Mouse (Mus musculus) hindbrain, embryonic 11.5 days (tissue): ENCODE results near the gene Olfr509. TPM values are rescaled to one million over a fixed set of nuclear protein-coding genes. Genes with fewer than 3 reads are reported as not detected.
"Not testable (repeated sequence)": the region's sequence is repeated elsewhere in the genome, so short reads cannot be mapped to it uniquely, and the experiment has no call there.

Experiments
- ATAC-seq: fragments of 200-750 bp; cut with Nextera tagmentation; 2 replicates; pipeline ENCODE4 v1.8.0; 2017; ENCODE audit warnings: mild to moderate bottlenecking, moderate TSS enrichment, moderate library complexity; ENCODE audit not compliant: low FRiP score
- DNase-seq: peaks from one replicate; pipeline ENCODE4 v3.0.0-alpha.2; 2015; ENCODE audit warnings: low spot score
- H3K27ac ChIP-seq: fragments of 300-500 bp; sonication (generic); 2 replicates; pipeline ENCODE4 v1.5.1; 2014; ENCODE audit warnings: mild to moderate bottlenecking, low read depth, low read length
- H3K27me3 ChIP-seq: fragments of 300-500 bp; sonication (generic); 2 replicates; pipeline ENCODE4 v1.6.1; 2014; ENCODE audit warnings: mild to moderate bottlenecking, low read length, moderate library complexity, mixed read lengths; ENCODE audit not compliant: control insufficient read depth, insufficient read depth
- H3K36me3 ChIP-seq: fragments of 300-500 bp; sonication (generic); 2 replicates; pipeline ENCODE4 v1.6.1; 2014; ENCODE audit warnings: mild to moderate bottlenecking, low read length, moderate library complexity, mixed read lengths; ENCODE audit not compliant: control insufficient read depth, insufficient read depth
- H3K4me1 ChIP-seq: fragments of 300-500 bp; sonication (generic); replicated peaks from 2 replicates; pipeline ENCODE4 v1.6.1; 2014; ENCODE audit warnings: low read length, mixed read lengths; ENCODE audit not compliant: control insufficient read depth, insufficient read depth
- H3K4me2 ChIP-seq: fragments of 300-500 bp; sonication (generic); replicated peaks from 2 replicates; pipeline ENCODE4 v1.6.1; 2014; ENCODE audit warnings: mild to moderate bottlenecking, low read depth, low read length
- H3K4me3 ChIP-seq: fragments of 300-500 bp; sonication (generic); 2 replicates; pipeline ENCODE4 v1.5.1; 2014; ENCODE audit warnings: low read depth, low read length
- H3K9ac ChIP-seq: fragments of 300-500 bp; sonication (generic); 2 replicates; pipeline ENCODE4 v1.6.1; 2014; ENCODE audit warnings: low read depth, low read length
- H3K9me3 ChIP-seq: fragments of 300-500 bp; sonication (generic); 2 replicates; pipeline ENCODE4 v1.6.1; 2016; ENCODE audit warnings: low read length; ENCODE audit not compliant: control insufficient read depth
- WGBS: fragments of 180-500 bp; shearing (Covaris S2); extraction: QIAGEN DNeasy Blood & Tissue Kit; methylation state at CpG from one replicate; pipeline ENCODE4 v1.1.7; 2014; 5-methylcytosine and 5-hydroxymethylcytosine counted together
- polyA plus RNA-seq: library from polyadenylated mRNA; unstranded; fragments of >200 nt; fragmentation: Nextera tagmentation; extraction: Ambion mirVana; gene quantifications from 2 replicates; pipeline ENCODE4 v1.2.1, GENCODE M21; 2014

Olfr509 gene
- not detected in 2 replicates for polyA plus RNA-seq

- Histone ChIP-seq H3K4me1 (no peaks in the 10 kb centered on the region), H3K9me3 (no peaks in the 10 kb centered on the region), H3K27ac (no peak within 1 kb of the TSS), H3K4me2 (no peak within 1 kb of the TSS), H3K27me3 (no peaks in the 10 kb centered on the region), H3K9ac (no peak within 1 kb of the TSS), H3K4me3 (no peak within 1 kb of the TSS), H3K36me3 (no peaks in the 10 kb centered on the region)
- ATAC-seq (no peak), DNase-seq (no peak)
These were observed at the start of gene Olfr509 for GRCm38 (mm10) chr7:108651806-108652205. Olfr509 (minus strand) TSS chr7:108651906.

DNA sequence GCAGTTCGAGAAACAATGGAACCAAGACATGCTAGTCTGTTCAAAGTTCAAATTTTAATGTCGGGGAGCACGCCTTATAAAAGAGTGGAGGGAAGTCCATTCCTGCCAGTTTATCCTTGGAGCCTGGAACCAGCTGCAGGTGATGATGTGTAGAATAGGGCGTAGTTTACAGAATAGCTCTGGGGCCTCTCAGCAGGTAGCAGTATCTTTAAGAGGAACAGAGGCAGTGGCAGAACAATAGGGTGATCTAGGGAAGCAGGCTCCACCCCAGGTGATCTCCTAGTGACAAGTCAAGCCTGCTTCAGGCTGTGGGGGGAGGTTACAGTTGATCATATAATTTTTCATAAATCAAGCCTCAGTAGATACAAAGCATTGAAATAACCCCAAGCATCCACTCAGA lies 27.2 kb upstream of the Olfr509 start:
- Histone ChIP-seq H3K4me3 (no peak overlapping the region), H3K27ac (no peak overlapping the region), H3K4me1 (no peaks in the 10 kb centered on the region), H3K4me2 (no peak overlapping the region), H3K9me3 (no peaks in the 10 kb centered on the region), H3K9ac (no peak overlapping the region), H3K27me3 (no peaks in the 10 kb centered on the region), H3K36me3 (no peaks in the 10 kb centered on the region)
- no peak for ATAC-seq
- DNase-seq: no peak
- 86% methylated on average over 4 of the region's 4 CpGs for WGBS

- Histone ChIP-seq H3K27ac (no peak overlapping the region), H3K36me3 (no peaks in the 10 kb centered on the region), H3K4me1 (no peaks in the 10 kb centered on the region), H3K9me3 (no peaks in the 10 kb centered on the region), H3K4me3 (no peak overlapping the region), H3K27me3 (no peaks in the 10 kb centered on the region), H3K4me2 (no peak overlapping the region), H3K9ac (no peak overlapping the region)
- ATAC-seq: no peak
- WGBS: 84% methylated on average over 1 of the region's 1 CpGs
- no peak for DNase-seq
These were observed 19.4 kb upstream of the Olfr509 start for GRCm38 (mm10) chr7:108671058-108671457.

DNA sequence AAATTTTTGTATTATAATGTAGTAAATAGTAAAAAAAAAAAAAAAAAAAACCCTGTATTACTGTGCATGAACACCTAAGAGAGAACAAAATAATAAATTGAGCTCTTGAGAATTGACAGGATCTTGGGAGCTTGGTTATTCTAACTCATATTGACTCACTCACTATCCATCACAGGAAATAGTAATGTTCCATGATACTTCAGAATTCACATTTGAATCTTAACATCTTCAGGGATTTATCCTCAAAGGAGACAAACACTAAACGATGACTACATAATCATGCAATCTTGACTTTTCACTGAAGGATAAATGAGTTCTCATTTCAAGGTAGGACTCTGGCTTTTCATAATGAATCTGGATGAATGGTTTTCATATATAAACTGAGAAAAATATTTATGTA lies 14.4 kb upstream of the Olfr509 start, which contains the start of gene Olfr510:
TSS of gene Olfr510 (plus strand) at position 301 of the 400 bp plus-strand sequence.
- Histone ChIP-seq H3K9ac (no peak within 1 kb of the TSS), H3K27ac (no peak within 1 kb of the TSS), H3K36me3 (no peaks in the 10 kb centered on the region), H3K9me3 (no peaks in the 10 kb centered on the region), H3K27me3 (no peaks in the 10 kb centered on the region), H3K4me2 (no peak within 1 kb of the TSS), H3K4me3 (no peak within 1 kb of the TSS), H3K4me1 (no peaks in the 10 kb centered on the region)
- WGBS: 89% methylated on average over 1 of the region's 1 CpGs
- DNase-seq (no peak), ATAC-seq (no peak)

- Histone ChIP-seq H3K4me3 (no peak overlapping the region), H3K27me3 (no peaks in the 10 kb centered on the region), H3K27ac (no peak overlapping the region), H3K4me1 (no peaks in the 10 kb centered on the region), H3K4me2 (no peak overlapping the region), H3K36me3 (no peaks in the 10 kb centered on the region), H3K9ac (no peak overlapping the region), H3K9me3 (no peaks in the 10 kb centered on the region)
- 87% methylated on average over 3 of the region's 3 CpGs for WGBS
- no peak for DNase-seq
- ATAC-seq: no peak
These were observed 10.7 kb upstream of the Olfr509 start for GRCm38 (mm10) chr7:108662419-108662818.

DNA sequence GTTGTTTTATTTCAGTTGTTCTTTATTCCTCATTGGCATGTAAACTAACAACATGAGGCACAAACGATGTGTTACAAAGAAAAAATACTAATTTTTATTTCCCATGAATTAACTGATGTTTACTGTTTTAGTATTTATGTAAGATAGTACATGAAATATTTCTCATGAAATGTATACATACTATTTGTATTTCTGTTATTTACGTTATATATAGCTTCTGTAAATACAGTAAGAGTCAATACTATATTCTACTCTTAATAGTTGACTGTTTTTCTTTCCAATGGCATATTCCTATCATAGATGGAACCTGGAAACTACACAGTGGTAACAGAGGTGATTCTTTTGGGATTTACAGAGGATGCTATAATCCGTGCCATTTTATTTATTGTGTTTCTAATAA lies 22.0 kb downstream of the Olfr509 start, which contains the start of gene Olfr508:
TSS of gene Olfr508 (plus strand) at position 301 of the 400 bp plus-strand sequence.
- 88% methylated on average over 3 of the region's 3 CpGs for WGBS
- ATAC-seq (no peak), DNase-seq (no peak)
- no peak within 1 kb of the TSS for H3K9ac ChIP-seq
- H3K9me3 ChIP-seq: no peaks in the 10 kb centered on the region
- H3K27me3 ChIP-seq: no peaks in the 10 kb centered on the region
- no peak within 1 kb of the TSS for H3K4me2 ChIP-seq
- no peak within 1 kb of the TSS for H3K4me3 ChIP-seq
- H3K27ac ChIP-seq: no peak within 1 kb of the TSS
- no peaks in the 10 kb centered on the region for H3K36me3 ChIP-seq
- no peaks in the 10 kb centered on the region for H3K4me1 ChIP-seq

DNA sequence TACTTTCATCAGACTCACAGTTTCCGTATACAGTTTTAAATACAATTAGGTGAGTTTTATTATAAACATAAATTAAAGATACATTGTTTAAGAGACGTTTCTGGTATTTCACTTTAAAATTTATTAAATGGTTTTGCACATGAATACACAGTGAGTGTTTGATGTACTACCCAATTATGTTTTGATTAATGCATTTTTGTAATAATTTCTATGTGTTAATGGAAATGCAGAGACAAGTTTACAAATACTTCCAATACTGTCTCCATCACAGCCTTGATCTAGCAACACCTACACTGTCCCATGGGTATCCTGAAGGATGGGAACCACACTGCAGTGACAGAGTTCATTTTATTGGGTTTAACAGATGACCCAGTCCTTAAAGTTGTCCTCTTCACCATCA lies 30.2 kb downstream of the Olfr509 start, which contains the start of gene Olfr507:
TSS of gene Olfr507 (plus strand) at position 301 of the 400 bp plus-strand sequence.
- no peak within 1 kb of the TSS for H3K27ac ChIP-seq
- H3K36me3 ChIP-seq: no peaks in the 10 kb centered on the region
- no peaks in the 10 kb centered on the region for H3K27me3 ChIP-seq
- DNase-seq (no peak), ATAC-seq (no peak)
- no peak within 1 kb of the TSS for H3K4me2 ChIP-seq
- WGBS: 87% methylated on average over 2 of the region's 2 CpGs
- H3K4me1 ChIP-seq: no peaks in the 10 kb centered on the region
- H3K4me3 ChIP-seq: no peak within 1 kb of the TSS
- H3K9ac ChIP-seq: no peak within 1 kb of the TSS
- H3K9me3 ChIP-seq: no peaks in the 10 kb centered on the region

DNA sequence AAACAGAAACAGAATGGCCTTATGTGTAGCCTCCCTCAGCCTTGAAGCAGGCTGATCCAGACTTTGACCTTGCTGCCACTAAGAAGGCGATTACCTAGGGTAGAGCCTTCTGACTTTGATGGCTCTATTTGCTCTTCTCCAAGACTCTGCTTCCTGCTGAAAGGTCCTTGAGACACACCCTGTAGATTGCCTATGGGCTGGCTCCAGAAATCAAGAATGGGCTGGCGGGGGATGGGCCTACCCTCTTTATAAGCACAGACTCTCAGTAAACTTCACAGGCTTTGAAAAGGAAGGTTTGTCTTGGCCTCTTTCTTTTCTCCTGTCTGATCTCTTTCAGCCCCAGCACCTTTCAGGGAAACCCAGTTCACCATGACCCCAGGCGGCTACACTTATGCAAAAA lies 34.9 kb downstream of the Olfr509 start:
- WGBS: 59% methylated on average over 3 of the region's 3 CpGs
- H3K36me3 ChIP-seq, H3K9me3 ChIP-seq, H3K27me3 ChIP-seq, ATAC-seq, H3K4me1 ChIP-seq, H3K27ac ChIP-seq, H3K9ac ChIP-seq, H3K4me2 ChIP-seq, DNase-seq, H3K4me3 ChIP-seq: not testable (repeated sequence)

DNA sequence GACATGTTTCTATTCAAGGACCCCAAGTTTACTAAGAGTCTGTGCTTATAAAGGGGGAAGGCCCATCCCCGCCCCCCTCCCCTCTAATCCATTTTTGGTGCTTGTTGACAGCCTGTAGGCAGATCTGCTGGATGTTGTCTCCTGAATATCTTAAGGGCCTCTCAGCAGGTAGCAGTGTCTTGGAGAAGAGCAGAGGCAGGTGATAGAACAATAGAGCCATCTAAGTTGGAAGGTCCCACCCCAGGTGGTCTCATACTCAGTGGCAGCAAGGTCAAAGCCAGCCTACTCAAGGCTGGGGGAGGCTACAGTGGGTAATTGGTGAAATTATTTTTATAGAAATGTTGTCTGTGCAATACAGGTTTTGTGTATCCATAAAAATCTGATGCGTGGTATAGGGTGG lies 37.6 kb downstream of the Olfr509 start:
- DNase-seq (no peak), ATAC-seq (no peak)
- no peaks in the 10 kb centered on the region for H3K27me3 ChIP-seq
- H3K9me3 ChIP-seq: no peaks in the 10 kb centered on the region
- H3K27ac ChIP-seq: no peak overlapping the region
- no peak overlapping the region for H3K9ac ChIP-seq
- no peak overlapping the region for H3K4me3 ChIP-seq
- no peak overlapping the region for H3K4me2 ChIP-seq
- WGBS: 94% methylated on average over 2 of the region's 2 CpGs
- H3K36me3 ChIP-seq: no peaks in the 10 kb centered on the region
- H3K4me1 ChIP-seq: no peaks in the 10 kb centered on the region
